Comparison of ENCODE assay signal across 7 mouse cellular contexts in genomic region chr13:45507274-45508229, GRCm38 (mm10). TPM values are rescaled to one million over a fixed set of nuclear protein-coding genes. Genes with fewer than 3 reads are reported as not detected.
DNase-seq lines count a peak whose midpoint lies in the region; ATAC-seq and TF ChIP-seq lines count a peak whose summit lies in the region.

Gene Gmpr, plus strand, starts transcription at chr13:45507444.

- no peak within 1 kb of the TSS for H3K27ac ChIP-seq in intestine, postnatal 0 days (ENCODE audit: low read depth, low read length)
- peak within 1 kb of the TSS; percentile 80 for H3K27ac ChIP-seq in limb, embryonic 10.5 days
- H3K27ac ChIP-seq in midbrain, embryonic 12.5 days (replicated peaks), result no peak within 1 kb of the TSS

- H3K4me1 ChIP-seq in intestine, postnatal 0 days (replicated peaks; ENCODE audit: control insufficient read depth, insufficient read depth, low read length), result no peaks in the 10 kb centered on the region; the same call in 1 of the 2 replicates
- peaks cover 34% of the 10 kb centered on the region for H3K4me1 ChIP-seq in limb, embryonic 10.5 days
- H3K4me1 ChIP-seq in midbrain, embryonic 12.5 days, result peaks cover 11% of the 10 kb centered on the region

- TF ChIP-seq CTCF in intestine, postnatal 0 days (IDR thresholded peaks at IDR 0.05; ENCODE audit: low read depth), result peak; percentile 32

- peak; percentile 50 for ATAC-seq in intestine, postnatal 0 days
- ATAC-seq in midbrain, embryonic 12.5 days (ENCODE audit: low FRiP score, low read depth), result peak; percentile 88

- H3K27me3 ChIP-seq in intestine, postnatal 0 days (replicated peaks; ENCODE audit: control insufficient read depth, insufficient read depth, low read length), result no peaks in the 10 kb centered on the region
- peaks cover 22% of the 10 kb centered on the region for H3K27me3 ChIP-seq in limb, embryonic 10.5 days (ENCODE audit: low read depth, poor library complexity, severe bottlenecking)
- peaks cover 22% of the 10 kb centered on the region for H3K27me3 ChIP-seq in midbrain, embryonic 12.5 days

- H3K9me3 ChIP-seq in intestine, postnatal 0 days (ENCODE audit: control insufficient read depth), result no peaks in the 10 kb centered on the region
- H3K9me3 ChIP-seq in limb, embryonic 10.5 days (replicated peaks), result no peaks in the 10 kb centered on the region
- no peaks in the 10 kb centered on the region for H3K9me3 ChIP-seq in midbrain, embryonic 12.5 days

- H3K36me3 ChIP-seq in intestine, postnatal 0 days (ENCODE audit: control insufficient read depth, insufficient read depth), result no peaks in the 10 kb centered on the region
- H3K36me3 ChIP-seq in limb, embryonic 10.5 days, result no peaks in the 10 kb centered on the region
- H3K36me3 ChIP-seq in midbrain, embryonic 12.5 days, result no peaks in the 10 kb centered on the region

- H3K4me3 ChIP-seq in intestine, postnatal 0 days (ENCODE audit: low read depth, low read length), result peak within 1 kb of the TSS; percentile 46
- H3K4me3 ChIP-seq in limb, embryonic 10.5 days, result peak within 1 kb of the TSS; percentile 70
- H3K4me3 ChIP-seq in midbrain, embryonic 12.5 days, result peak within 1 kb of the TSS; percentile 61

- peak within 1 kb of the TSS; percentile 90 for H3K4me2 ChIP-seq in intestine, postnatal 0 days (replicated peaks; ENCODE audit: low read depth)
- peak within 1 kb of the TSS; percentile 95 for H3K4me2 ChIP-seq in midbrain, embryonic 12.5 days (replicated peaks)

- peak; percentile 91 for DNase-seq in adrenal gland, postnatal 14 days
- DNase-seq in embryo, embryonic 10 days (ENCODE audit: low spot score), result peak; percentile 68
- DNase-seq in gastrocnemius, postnatal 4 days (ENCODE audit: low spot score in 2 of 2), result peak; percentile 62 to 70
- peak; percentile 83 for DNase-seq in limb, embryonic 10.5 days (ENCODE audit: low spot score)
- DNase-seq in spleen, postnatal 10 days (ENCODE audit: low spot score in 2 of 2), result peak; percentile 74 to 82

- H3K9ac ChIP-seq in intestine, postnatal 0 days (ENCODE audit: low read depth, low read length), result peak within 1 kb of the TSS; percentile 48; the same call in 1 of the 2 replicates
- peak within 1 kb of the TSS; percentile 62 for H3K9ac ChIP-seq in midbrain, embryonic 12.5 days (replicated peaks)

- 1% methylated on average over 63 of the region's 63 CpGs for WGBS in intestine, postnatal 0 days
- under 1% methylated on average over 63 of the region's 63 CpGs for WGBS in limb, embryonic 10.5 days
- under 1% methylated on average over 63 of the region's 63 CpGs for WGBS in midbrain, embryonic 12.5 days

RNA-seq across cellular contexts. Expression of gene Gmpr, which starts in this region (rescaled TPM):
- 142 and 201 TPM in 2 replicates for total RNA-seq in adrenal gland, postnatal 14 days (2021)
- total RNA-seq in gastrocnemius, postnatal 4 days (2021), result 100 to 1,000 TPM; 164 to 171 TPM
- 20.5 and 22.5 TPM in 2 replicates for polyA plus RNA-seq in intestine, postnatal 0 days (2015; fragmentation: Nextera tagmentation; extraction: Ambion mirVana)
- polyA plus RNA-seq in limb, embryonic 10.5 days (2016; fragmentation: Nextera tagmentation; extraction: Ambion mirVana), result 25.2 and 27.8 TPM in 2 replicates
- polyA plus RNA-seq in midbrain, embryonic 12.5 days (2016; fragmentation: Nextera tagmentation; extraction: Ambion mirVana), result 14.3 and 15.7 TPM in 2 replicates
